Mouse (Mus musculus): ENCODE data around the gene Ankrd50.

GRCm38 (mm10) chr3:38436596-38436995, 48.0 kb downstream of the Ankrd50 start:
- TF ChIP-seq POLR2A (IDR thresholded peaks at IDR 0.05; ENCODE audit: extremely low read depth, insufficient read depth, low read length) = no peak
- no peak for TF ChIP-seq CTCF (IDR thresholded peaks at IDR 0.05; ENCODE audit: extremely low read depth, insufficient read depth, low read length)
